Mouse (Mus musculus): Measurements from ENCODE around the gene Acot7. TPM values are rescaled to one million over a fixed set of nuclear protein-coding genes. Genes with fewer than 3 reads are reported as not detected.

Gene Acot7
- total RNA-seq, 2 experiments from 2014 or later, result 48.3 to 53.2 TPM

DNA sequence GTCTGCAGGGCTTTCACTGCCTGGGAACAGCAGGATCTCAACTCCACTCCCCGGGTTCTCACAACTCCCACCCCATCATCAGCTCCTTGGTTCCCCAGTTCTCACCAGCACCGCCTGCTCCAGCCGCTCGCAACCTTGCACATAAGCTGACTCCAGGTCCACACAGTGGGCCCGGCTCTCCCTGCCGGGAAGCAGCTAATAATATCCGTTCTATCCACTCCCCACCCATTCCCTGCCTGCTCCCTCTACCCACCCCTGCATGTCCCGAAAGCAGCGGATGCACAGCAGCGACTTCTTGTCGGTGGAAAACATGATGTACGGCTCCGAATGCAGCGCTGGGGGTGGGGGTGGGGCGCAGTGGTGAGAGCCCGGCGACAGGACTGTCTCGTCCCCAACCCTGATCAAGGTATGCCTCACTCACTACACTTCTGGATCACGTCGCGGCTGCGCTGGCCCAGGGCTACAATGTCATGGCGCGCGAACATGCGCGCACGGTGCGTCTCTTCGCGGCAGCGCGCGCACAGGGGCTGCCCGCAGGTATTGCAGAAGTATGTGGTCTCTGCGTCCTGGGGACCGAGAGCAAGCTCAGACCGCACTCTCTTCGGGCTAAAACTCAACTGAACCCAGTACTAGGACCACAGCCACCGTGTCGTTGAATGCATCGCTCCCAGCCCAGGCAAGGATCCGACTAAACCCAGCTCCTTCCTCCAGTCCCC lies 137.7 kb downstream of the Acot7 start:
- peak; percentile 36 to 42 for DNase-seq
- intact Hi-C loops (cut with DNase I), result loop anchor here (2.0 kb wide), 1 partner anchor 15 kb away; no protein-coding TSS in a partner anchor

- intact Hi-C loops (cut with DNase I), result no loop called here
- peak; percentile 69 to 78 for DNase-seq
Measured at GRCm38 (mm10) chr4:152317631-152318033, 139.7 kb downstream of the Acot7 start.

GRCm38 (mm10) chr4:152318517-152319234 lies 140.7 kb downstream of the Acot7 start, which contains the start of gene Rnf207:
Gene Rnf207, minus strand, starts transcription at chr4:152318993.
- intact Hi-C loops (cut with DNase I), result no loop called here
- DNase-seq, result peak; percentile 80 to 84

Other genes with a start within 250 kb of the Acot7 start
- 100 to 1,000 TPM in 1 of 2 experiments, 10 to 100 TPM in 1; 98.5 to 107 TPM for gene Dnajc11, start 244.4 kb upstream of the Acot7 start, total RNA-seq (2021)
- gene Thap3, start 189.1 kb upstream of the Acot7 start, total RNA-seq (2021), result 10 to 100 TPM; 10.3 to 12.5 TPM
- 10 to 100 TPM in 1 of 2 experiments, 1 to 10 TPM in 1; 8.5 to 11.3 TPM for gene Phf13, start 181.9 kb upstream of the Acot7 start, total RNA-seq (2021)
- gene Klhl21, start 169.3 kb upstream of the Acot7 start, total RNA-seq (2021), result 10 to 100 TPM; 43.5 to 49.4 TPM
- gene Zbtb48, start 150.5 kb upstream of the Acot7 start, total RNA-seq (2021), result 1 to 10 TPM; 4.9 to 5.2 TPM
- under 1 TPM; 0.10 to 0.17 TPM for gene Tas1r1, start 139.6 kb upstream of the Acot7 start, total RNA-seq (2021)
- gene Nol9, start 138.8 kb upstream of the Acot7 start, total RNA-seq (2021), result 10 to 100 TPM; 11.3 to 13.5 TPM
- 10 to 100 TPM; 33.5 to 35.8 TPM for gene Plekhg5, start 105.6 kb upstream of the Acot7 start, total RNA-seq (2021)
- 1 to 10 TPM; 1.9 TPM for gene Tnfrsf25, start 62.2 kb upstream of the Acot7 start, total RNA-seq (2021)
- 1 to 10 TPM; 1.3 to 1.4 TPM for gene Espn, start 25.8 kb upstream of the Acot7 start, total RNA-seq (2021)
- gene Hes2, start 19.3 kb upstream of the Acot7 start, total RNA-seq (2021), result not detected
- 10 to 100 TPM; 30.2 to 31.3 TPM for gene Gpr153, start 96.1 kb downstream of the Acot7 start, total RNA-seq (2021)
- gene Hes3, start 113.5 kb downstream of the Acot7 start, total RNA-seq (2021), result not detected
- 10 to 100 TPM; 27.3 to 33.4 TPM for gene Icmt, start 119.1 kb downstream of the Acot7 start, total RNA-seq (2021)
- gene Rnf207, start 140.9 kb downstream of the Acot7 start, total RNA-seq (2021), result 100 to 1,000 TPM in 1 of 2 experiments, 10 to 100 TPM in 1; 95.9 to 112 TPM
- 100 to 1,000 TPM; 283 to 290 TPM for gene Rpl22, start 147.6 kb downstream of the Acot7 start, total RNA-seq (2021)
- under 1 TPM; 0.05 to 0.17 TPM for gene Chd5, start 160.5 kb downstream of the Acot7 start, total RNA-seq (2021)